Mouse (Mus musculus): ENCODE measurements around the gene Tmem135. TPM values are rescaled to one million over a fixed set of nuclear protein-coding genes. Genes with fewer than 3 reads are reported as not detected.

Tmem135 gene
- polyA plus RNA-seq, 2 experiments: 12.4 to 18.6 TPM

DNA sequence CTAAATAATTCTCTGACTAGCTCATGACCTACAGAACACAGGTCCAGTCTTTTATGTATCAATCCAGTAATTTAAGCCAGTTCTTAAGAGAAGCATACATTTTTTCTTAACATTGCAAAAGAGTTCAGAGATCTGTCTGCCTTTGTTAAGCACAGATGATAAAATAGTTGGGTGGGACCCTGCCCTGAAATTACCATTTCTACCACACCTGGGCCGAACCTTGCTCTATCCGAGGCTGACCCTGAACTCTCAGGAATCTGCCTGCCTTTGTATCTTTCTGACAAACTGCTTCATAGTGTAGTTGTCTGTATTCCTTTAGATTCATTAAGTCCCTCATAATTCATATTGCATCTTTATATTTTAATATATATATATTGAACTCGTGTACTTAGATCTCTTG, 87.9 kb downstream of the Tmem135 start:
- no peaks in the 10 kb centered on the region for H3K4me1 ChIP-seq (ENCODE audit: control insufficient read depth, insufficient read depth, low read length)
- ATAC-seq (ENCODE audit: low FRiP score, low read depth) (no peak), DNase-seq (ENCODE audit: low spot score) (no peak)
- H3K27me3 ChIP-seq (ENCODE audit: control insufficient read depth, insufficient read depth, low read length): no peaks in the 10 kb centered on the region
- H3K4me2 ChIP-seq (replicated peaks; ENCODE audit: low read depth, low read length, severe bottlenecking): no peak overlapping the region
- H3K36me3 ChIP-seq (ENCODE audit: control insufficient read depth, insufficient read depth, low read length): no peaks in the 10 kb centered on the region
- H3K9me3 ChIP-seq (ENCODE audit: control insufficient read depth, low read length): peaks cover 6% of the 10 kb centered on the region; the same call in 1 of the 2 replicates
- 90% methylated on average over 3 of the region's 3 CpGs for WGBS
- H3K9ac ChIP-seq (ENCODE audit: low read depth, low read length, severe bottlenecking): no peak overlapping the region
- H3K4me3 ChIP-seq (replicated peaks; ENCODE audit: low read length): no peak overlapping the region
- no peak overlapping the region for H3K27ac ChIP-seq (replicated peaks; ENCODE audit: low read depth, low read length)
- no peak for TF ChIP-seq POLR2A (IDR thresholded peaks at IDR 0.05; ENCODE audit: borderline replicate concordance, extremely low read depth, insufficient read depth, insufficient read length)

- Histone ChIP-seq H3K9me3 (ENCODE audit: control insufficient read depth, low read length) (peaks cover 6% of the 10 kb centered on the region; the same call in 1 of the 2 replicates), H3K4me1 (ENCODE audit: control insufficient read depth, insufficient read depth, low read length) (no peaks in the 10 kb centered on the region), H3K4me3 (replicated peaks; ENCODE audit: low read length) (no peak overlapping the region), H3K4me2 (replicated peaks; ENCODE audit: low read depth, low read length, severe bottlenecking) (no peak overlapping the region), H3K36me3 (ENCODE audit: control insufficient read depth, insufficient read depth, low read length) (no peaks in the 10 kb centered on the region), H3K27me3 (ENCODE audit: control insufficient read depth, insufficient read depth, low read length) (no peaks in the 10 kb centered on the region), H3K9ac (ENCODE audit: low read depth, low read length, severe bottlenecking) (no peak overlapping the region), H3K27ac (replicated peaks; ENCODE audit: low read depth, low read length) (no peak overlapping the region)
- ATAC-seq (ENCODE audit: low FRiP score, low read depth): no peak
- DNase-seq (ENCODE audit: low spot score): no peak
- TF ChIP-seq POLR2A (IDR thresholded peaks at IDR 0.05; ENCODE audit: borderline replicate concordance, extremely low read depth, insufficient read depth, insufficient read length): no peak
- WGBS: 87% methylated on average over 1 of the region's 1 CpGs
Measured at GRCm38 (mm10) chr7:89311555-89311954, 92.5 kb downstream of the Tmem135 start.

- H3K27me3 ChIP-seq (ENCODE audit: control insufficient read depth, insufficient read depth, low read length): no peaks in the 10 kb centered on the region
- no peak for TF ChIP-seq POLR2A (IDR thresholded peaks at IDR 0.05; ENCODE audit: borderline replicate concordance, extremely low read depth, insufficient read depth, insufficient read length)
- no peak overlapping the region for H3K4me2 ChIP-seq (replicated peaks; ENCODE audit: low read depth, low read length, severe bottlenecking)
- H3K36me3 ChIP-seq (ENCODE audit: control insufficient read depth, insufficient read depth, low read length): no peaks in the 10 kb centered on the region
- H3K4me3 ChIP-seq (replicated peaks; ENCODE audit: low read length): no peak overlapping the region
- no peak for ATAC-seq (ENCODE audit: low FRiP score, low read depth)
- no peak for DNase-seq (ENCODE audit: low spot score)
- no peaks in the 10 kb centered on the region for H3K4me1 ChIP-seq (ENCODE audit: control insufficient read depth, insufficient read depth, low read length)
- peaks cover 6% of the 10 kb centered on the region; the same call in 1 of the 2 replicates for H3K9me3 ChIP-seq (ENCODE audit: control insufficient read depth, low read length)
- H3K9ac ChIP-seq (ENCODE audit: low read depth, low read length, severe bottlenecking): no peak overlapping the region
- no peak overlapping the region for H3K27ac ChIP-seq (replicated peaks; ENCODE audit: low read depth, low read length)
- 65% methylated on average over 3 of the region's 3 CpGs for WGBS
Measured at GRCm38 (mm10) chr7:89308926-89309325, 95.1 kb downstream of the Tmem135 start.

DNA sequence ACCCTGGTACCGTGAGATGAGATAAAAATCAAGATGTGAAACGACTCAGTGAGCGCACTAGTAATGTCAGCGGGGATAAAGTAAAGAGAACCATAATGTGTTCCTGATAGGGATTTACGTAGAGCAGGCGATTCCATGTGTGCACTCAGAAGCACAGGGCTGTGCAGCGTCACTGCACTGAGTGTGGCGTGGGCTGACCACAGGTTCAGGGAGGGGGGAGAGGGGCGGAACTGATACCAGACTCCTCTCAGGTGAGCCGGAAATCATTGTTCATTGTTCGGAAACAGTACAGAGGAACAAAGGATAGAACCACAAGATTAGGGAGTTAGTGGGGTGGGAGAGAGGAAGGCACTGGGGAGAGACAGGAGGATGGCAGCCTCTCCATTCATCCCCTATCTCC, 95.8 kb downstream of the Tmem135 start:
- TF ChIP-seq POLR2A (IDR thresholded peaks at IDR 0.05; ENCODE audit: borderline replicate concordance, extremely low read depth, insufficient read depth, insufficient read length): no peak
- H3K4me2 ChIP-seq (replicated peaks; ENCODE audit: low read depth, low read length, severe bottlenecking): no peak overlapping the region

GRCm38 (mm10) chr7:89306831-89307230, 97.2 kb downstream of the Tmem135 start:
- TF ChIP-seq POLR2A (IDR thresholded peaks at IDR 0.05; ENCODE audit: borderline replicate concordance, extremely low read depth, insufficient read depth, insufficient read length): no peak
- 88% methylated on average over 6 of the region's 6 CpGs for WGBS

More for the DNA sequence above, 95.8 kb downstream of the Tmem135 start:
- Histone ChIP-seq H3K36me3 (ENCODE audit: control insufficient read depth, insufficient read depth, low read length) (no peaks in the 10 kb centered on the region; the same call in 1 of the 2 replicates), H3K27ac (replicated peaks; ENCODE audit: low read depth, low read length) (no peak overlapping the region), H3K27me3 (ENCODE audit: control insufficient read depth, insufficient read depth, low read length) (no peaks in the 10 kb centered on the region), H3K4me3 (replicated peaks; ENCODE audit: low read length) (no peak overlapping the region), H3K4me1 (ENCODE audit: control insufficient read depth, insufficient read depth, low read length) (no peaks in the 10 kb centered on the region), H3K9me3 (ENCODE audit: control insufficient read depth, low read length) (peaks cover 6% of the 10 kb centered on the region; the same call in 1 of the 2 replicates), H3K9ac (ENCODE audit: low read depth, low read length, severe bottlenecking) (no peak overlapping the region)
- 83% methylated on average over 11 of the region's 11 CpGs for WGBS
- DNase-seq (ENCODE audit: low spot score): no peak
- no peak for ATAC-seq (ENCODE audit: low FRiP score, low read depth)

DNA sequence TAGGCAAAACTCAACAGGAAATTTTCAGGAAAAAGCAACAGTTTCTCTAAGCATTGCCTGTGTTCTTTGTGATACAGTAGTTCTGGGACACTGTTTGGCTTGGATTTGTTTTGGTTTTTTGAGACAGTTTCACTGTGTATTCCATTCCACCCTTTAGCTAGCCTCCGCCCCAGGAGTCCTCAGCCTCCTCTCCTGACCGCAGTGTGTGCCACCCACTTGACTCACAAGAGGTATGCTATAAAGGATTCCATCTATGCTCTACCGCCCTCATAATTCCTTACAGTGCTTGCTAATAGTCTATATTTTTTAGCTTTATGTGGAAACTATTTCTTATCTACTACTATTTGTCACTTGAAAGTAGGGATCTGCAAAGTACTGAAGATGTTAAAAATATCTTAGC, 99.1 kb downstream of the Tmem135 start:
- no peaks in the 10 kb centered on the region for H3K4me1 ChIP-seq (ENCODE audit: control insufficient read depth, insufficient read depth, low read length)

More at GRCm38 (mm10) chr7:89306831-89307230, 97.2 kb downstream of the Tmem135 start:
- Histone ChIP-seq H3K4me3 (replicated peaks; ENCODE audit: low read length) (no peak overlapping the region), H3K27me3 (ENCODE audit: control insufficient read depth, insufficient read depth, low read length) (no peaks in the 10 kb centered on the region), H3K4me1 (ENCODE audit: control insufficient read depth, insufficient read depth, low read length) (no peaks in the 10 kb centered on the region), H3K27ac (replicated peaks; ENCODE audit: low read depth, low read length) (no peak overlapping the region), H3K9ac (ENCODE audit: low read depth, low read length, severe bottlenecking) (no peak overlapping the region), H3K9me3 (ENCODE audit: control insufficient read depth, low read length) (peaks cover 5% of the 10 kb centered on the region; the same call in 1 of the 2 replicates), H3K4me2 (replicated peaks; ENCODE audit: low read depth, low read length, severe bottlenecking) (no peak overlapping the region), H3K36me3 (ENCODE audit: control insufficient read depth, insufficient read depth, low read length) (no peaks in the 10 kb centered on the region; the same call in 1 of the 2 replicates)
- ATAC-seq (ENCODE audit: low FRiP score, low read depth) (no peak), DNase-seq (ENCODE audit: low spot score) (no peak)

More for the DNA sequence above, 99.1 kb downstream of the Tmem135 start:
- Histone ChIP-seq H3K4me2 (replicated peaks; ENCODE audit: low read depth, low read length, severe bottlenecking) (no peak overlapping the region), H3K9ac (ENCODE audit: low read depth, low read length, severe bottlenecking) (no peak overlapping the region), H3K27ac (replicated peaks; ENCODE audit: low read depth, low read length) (no peak overlapping the region), H3K9me3 (ENCODE audit: control insufficient read depth, low read length) (no peaks in the 10 kb centered on the region), H3K4me3 (replicated peaks; ENCODE audit: low read length) (no peak overlapping the region), H3K27me3 (ENCODE audit: control insufficient read depth, insufficient read depth, low read length) (no peaks in the 10 kb centered on the region), H3K36me3 (ENCODE audit: control insufficient read depth, insufficient read depth, low read length) (peaks cover 3% of the 10 kb centered on the region)
- no peak for DNase-seq (ENCODE audit: low spot score)
- TF ChIP-seq POLR2A (IDR thresholded peaks at IDR 0.05; ENCODE audit: borderline replicate concordance, extremely low read depth, insufficient read depth, insufficient read length): no peak
- WGBS: 85% methylated on average over 3 of the region's 3 CpGs
- no peak for ATAC-seq (ENCODE audit: low FRiP score, low read depth)
